Mouse (Mus musculus) liver, embryonic 16.5 days (tissue): Measurements from ENCODE around the gene Hesx1. TPM values are rescaled to one million over a fixed set of nuclear protein-coding genes. Genes with fewer than 3 reads are reported as not detected.

Experiments
- polyA plus RNA-seq: library from polyadenylated mRNA; unstranded; fragments of >200 nt; fragmentation: Nextera tagmentation; extraction: Ambion mirVana; gene quantifications from 2 replicates; pipeline ENCODE4 v1.2.1, GENCODE M21; 2015

The Hesx1 gene
- polyA plus RNA-seq, 1 experiment from 2014 or later, result 5.1 TPM

Other genes starting within 250 kb of the Hesx1 start
- 0.06 TPM in 1 of 2 replicates, not detected in the other for gene Asb14, start 99.9 kb upstream of the Hesx1 start, polyA plus RNA-seq
- gene Appl1, start 23.2 kb upstream of the Hesx1 start, polyA plus RNA-seq, result 6.4 and 7.0 TPM in 2 replicates
- gene Il17rd, start 44.5 kb downstream of the Hesx1 start, polyA plus RNA-seq, result 0.16 and 0.25 TPM in 2 replicates
- gene Arhgef3, start 120.5 kb downstream of the Hesx1 start, polyA plus RNA-seq, result 10.3 and 12.5 TPM in 2 replicates